8 mouse cellular contexts compared by ENCODE assay signal in the genomic region with DNA sequence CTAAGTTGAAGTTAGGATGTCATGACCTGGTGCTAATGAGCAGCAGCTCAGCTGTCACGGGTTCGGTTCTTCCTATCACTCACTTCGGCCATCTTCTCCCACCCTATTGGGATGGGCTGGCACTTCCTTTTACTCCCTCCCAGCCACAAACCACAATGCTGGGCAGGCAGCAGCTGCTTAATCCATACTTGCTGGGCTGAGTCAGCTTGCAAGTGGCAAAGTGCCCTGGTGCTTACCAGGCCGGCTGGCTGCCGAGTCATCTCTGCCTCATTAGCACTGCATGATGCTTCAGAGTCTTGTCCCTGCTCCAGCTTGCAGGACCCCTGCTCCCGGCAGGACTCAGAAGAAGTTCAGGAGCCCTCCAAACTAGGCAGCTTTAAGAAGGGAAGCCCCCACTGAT. TPM values are rescaled to one million over a fixed set of nuclear protein-coding genes. Genes with fewer than 3 reads are reported as not detected.
DNase-seq lines count a peak whose midpoint lies in the region.

No protein-coding gene starts in this region.

- DNase-seq in adrenal gland, postnatal 25 days, result peak; percentile 79
- no peak for DNase-seq in adrenal gland, adult 8-10 months
- peak; percentile 38 for DNase-seq in urinary bladder, postnatal 14 days (ENCODE audit: low spot score)
- no peak for DNase-seq in urinary bladder, postnatal 4 days (ENCODE audit: low spot score in 2 of 2)
- peak; percentile 62 to 67 for DNase-seq in left cerebral cortex, postnatal 14 days (ENCODE audit: low spot score in 2 of 2)
- peak; percentile 75 to 76 for DNase-seq in right cerebral cortex, postnatal 10 days (ENCODE audit: low spot score in 2 of 2)
- no peak for DNase-seq in B cell, adult 2 months
- no peak for DNase-seq in heart, postnatal 4 days

- intact Hi-C loops in left cerebral cortex, postnatal 14 days (cut with DNase I), result loop anchor here (5.0 kb wide), 1 partner anchor 123 kb away; no protein-coding TSS in a partner anchor

RNA-seq across cellular contexts. Expression of gene Rhob, which starts 49.2 kb away (rescaled TPM):
- 182 and 212 TPM in 2 replicates for total RNA-seq in adrenal gland, postnatal 25 days (2021)
- 100 to 1,000 TPM; 196 to 244 (median 223) TPM for total RNA-seq in adrenal gland, adult 8-10 months (2022)
- 100 to 1,000 TPM; 287 to 352 TPM for total RNA-seq in left cerebral cortex, postnatal 14 days (2021)
- 100 to 1,000 TPM; 124 to 128 TPM for total RNA-seq in heart, postnatal 4 days (2021)

Comparison
In these comparisons a context has a peak if more than half of its experiments do, and no peak if none do; other contexts are left out.
1. DNase-seq: peak in adrenal gland, postnatal 25 days (single experiment), urinary bladder, postnatal 14 days (single experiment), left cerebral cortex, postnatal 14 days (2 of 2) and right cerebral cortex, postnatal 10 days (2 of 2); none in adrenal gland, adult 8-10 months (single experiment), urinary bladder, postnatal 4 days (0 of 2), B cell, adult 2 months (0 of 2) and heart, postnatal 4 days (single experiment).